Mouse (Mus musculus) inflammation-experienced regulatory T-cells, adult 16 weeks (primary cell): ENCODE results near the gene Prss58. TPM values are rescaled to one million over a fixed set of nuclear protein-coding genes. Genes with fewer than 3 reads are reported as not detected.

ENCODE experiments used
- polyA plus RNA-seq: library from polyadenylated mRNA; unstranded; fragments of 100-300 nt; shearing (Covaris generic); gene quantifications from one replicate; pipeline ENCODE4 v1.2.1, GENCODE M21; 2017

Gene Prss58
- not detected for polyA plus RNA-seq

DNA sequence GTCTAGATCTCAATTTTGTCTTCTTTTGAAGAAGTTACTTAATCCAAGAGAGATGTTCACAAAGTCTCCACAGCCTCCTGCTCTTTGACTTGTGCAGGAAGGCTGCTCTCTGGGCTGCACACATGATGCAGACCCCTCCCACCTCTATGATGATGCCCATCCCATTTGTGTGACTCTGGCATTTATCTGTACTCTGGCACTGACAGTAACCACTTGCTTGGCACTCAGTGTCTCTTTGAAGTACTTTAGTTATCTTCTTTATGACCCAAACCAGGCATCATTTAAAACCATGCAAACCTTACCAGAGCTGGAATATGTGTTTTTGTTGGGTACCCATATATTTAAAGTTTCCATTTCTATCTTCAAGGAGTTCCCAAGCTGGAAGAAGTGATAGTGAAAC is at the start of gene Prss58:
Gene Prss58 (minus strand): TSS at position 101 of the 400 bp plus-strand sequence.

DNA sequence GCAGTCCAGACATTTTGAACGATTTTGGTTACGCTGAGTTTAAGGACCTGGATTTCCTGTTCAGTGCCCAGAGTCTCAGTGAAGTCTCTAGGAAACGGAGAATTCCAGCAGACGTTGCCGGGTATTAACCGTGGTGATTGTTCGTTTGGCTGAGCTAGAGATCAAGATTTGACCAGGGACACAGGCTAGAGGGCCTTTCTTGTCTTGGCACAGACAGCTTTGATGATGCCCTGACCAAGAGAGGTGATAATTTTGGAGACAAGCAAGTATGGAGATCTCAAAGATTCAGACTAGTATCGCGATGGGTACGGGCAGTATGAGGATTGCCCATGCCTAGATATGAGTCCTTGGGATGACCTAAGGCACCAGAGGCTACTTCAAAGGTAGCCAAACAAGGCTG is 40.3 kb upstream of the Prss58 start, which contains the start of gene 1700074P13Rik:
Gene 1700074P13Rik (minus strand): TSS at position 101 of the 400 bp plus-strand sequence.

DNA sequence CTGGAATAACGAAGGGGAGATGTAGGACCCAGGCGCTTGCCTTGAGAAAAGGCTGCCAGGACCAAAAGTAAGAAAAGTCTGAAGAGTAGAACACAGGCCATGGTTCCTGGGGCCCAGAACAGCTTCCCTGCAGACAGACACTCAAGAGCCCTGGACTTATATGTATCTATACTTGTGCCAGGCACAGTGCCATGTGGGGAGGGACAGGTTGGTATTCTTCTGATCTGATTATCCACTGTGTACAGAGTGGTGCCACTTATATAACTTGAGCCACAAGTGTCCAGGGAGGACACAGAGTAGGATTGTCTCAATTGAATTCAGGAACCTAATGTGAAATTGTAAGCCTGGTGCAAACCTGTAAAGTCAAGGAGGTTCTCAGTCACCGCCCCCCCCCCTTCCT is 12.8 kb downstream of the Prss58 start, which contains the start of gene Moxd2:
Gene Moxd2 (minus strand): TSS at position 101 of the 400 bp plus-strand sequence.

Other genes with a start within 250 kb of the Prss58 start
- gene Moxd2, start 12.9 kb downstream of the Prss58 start, polyA plus RNA-seq, result 0.30 TPM
- not detected for gene 1700074P13Rik, start 40.2 kb upstream of the Prss58 start, polyA plus RNA-seq
- gene Gm4744, start 51.5 kb upstream of the Prss58 start, polyA plus RNA-seq, result not detected
- gene 1810009J06Rik, start 64.4 kb upstream of the Prss58 start, polyA plus RNA-seq, result 1.5 TPM
- 4.1 TPM for gene Gm2663, start 99.1 kb upstream of the Prss58 start, polyA plus RNA-seq
- 0.13 TPM for gene 2210010C04Rik, start 135.1 kb upstream of the Prss58 start, polyA plus RNA-seq